Mouse (Mus musculus) lung, adult 2 months (tissue): ENCODE results near the gene Disp3. TPM values are rescaled to one million over a fixed set of nuclear protein-coding genes. Genes with fewer than 3 reads are reported as not detected.

Experiments
- DNase-seq: peaks from one replicate; pipeline ENCODE4 v3.0.0; 2022
- H3K4me1 ChIP-seq: fragments of 200-500 bp; 2 replicates; pipeline ENCODE4 v1.6.1; 2011; ENCODE audit warnings: low read length; ENCODE audit not compliant: control insufficient read depth, insufficient read depth
- H3K4me3 ChIP-seq: fragments of 200-500 bp; replicated peaks from 2 replicates; pipeline ENCODE3; 2011; ENCODE audit warnings: low read depth, mild to moderate bottlenecking, control low read depth, low read length; ENCODE audit errors: extremely low read depth
- CTCF ChIP-seq: fragments of 200-500 bp; IDR thresholded peaks from 2 replicates; pipeline ENCODE4 v1.5.1; 2011; ENCODE audit warnings: mild to moderate bottlenecking, low read length, control low read depth; ENCODE audit not compliant: insufficient read depth
- POLR2A ChIP-seq: fragments of 200-500 bp; IDR thresholded peaks from 2 replicates; pipeline ENCODE4 v1.6.1; 2011; ENCODE audit warnings: low read depth, mild to moderate bottlenecking, control low read depth, low read length, borderline replicate concordance; ENCODE audit errors: extremely low read depth
- WGBS: fragments of 180-500 bp; shearing (Covaris S2); methylation state at CpG from one replicate; pipeline ENCODE4 v1.1.7; 2018; 5-methylcytosine and 5-hydroxymethylcytosine counted together
- polyA plus RNA-seq: library from polyadenylated mRNA; depleted of rRNA; stranded (reverse); fragments of >200 nt; gene quantifications from 2 replicates; pipeline ENCODE4 v1.2.3, GENCODE M21; 2012; rRNA removed

The Disp3 gene
- polyA plus RNA-seq, result 0.03 TPM in 1 of 2 replicates, not detected in the other

DNA sequence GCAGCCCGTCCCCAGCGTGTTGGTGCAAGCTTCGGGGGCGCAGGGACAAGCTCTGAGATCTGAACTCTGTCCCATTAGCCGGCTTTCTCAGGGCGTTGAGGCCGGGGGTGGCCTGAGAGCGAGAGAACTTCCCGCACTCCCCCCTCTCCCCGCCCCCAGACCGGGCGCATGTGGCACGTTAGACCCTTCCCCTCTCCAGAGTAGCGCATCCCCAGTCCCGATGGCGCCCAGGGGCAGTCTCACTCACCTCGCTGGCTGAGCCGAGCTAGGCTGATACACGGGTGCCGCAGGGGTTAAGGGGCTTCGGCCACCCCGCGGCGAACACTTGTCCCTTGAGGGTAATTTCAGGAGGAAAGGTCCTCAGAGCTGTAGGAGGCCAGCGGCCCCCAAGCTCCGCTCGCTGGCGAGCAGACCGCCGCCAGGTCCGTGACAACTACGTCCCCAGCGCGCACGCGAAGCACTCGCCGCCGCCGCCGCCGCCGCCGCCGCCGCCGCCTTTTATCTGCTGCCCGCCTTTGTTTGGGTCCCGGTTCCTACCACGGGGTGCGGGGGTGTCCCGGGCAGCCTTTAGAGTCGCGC lies at the start of gene Disp3:
Disp3 (minus strand) TSS at position 490 of the 579 bp plus-strand sequence.
- under 1% methylated on average over 47 of the region's 54 CpGs for WGBS
- Histone ChIP-seq H3K4me1 (no peaks in the 10 kb centered on the region), H3K4me3 (no peak within 1 kb of the TSS)
- TF ChIP-seq POLR2A, result no peak
- TF ChIP-seq CTCF, result no peak
- no peak for DNase-seq

DNA sequence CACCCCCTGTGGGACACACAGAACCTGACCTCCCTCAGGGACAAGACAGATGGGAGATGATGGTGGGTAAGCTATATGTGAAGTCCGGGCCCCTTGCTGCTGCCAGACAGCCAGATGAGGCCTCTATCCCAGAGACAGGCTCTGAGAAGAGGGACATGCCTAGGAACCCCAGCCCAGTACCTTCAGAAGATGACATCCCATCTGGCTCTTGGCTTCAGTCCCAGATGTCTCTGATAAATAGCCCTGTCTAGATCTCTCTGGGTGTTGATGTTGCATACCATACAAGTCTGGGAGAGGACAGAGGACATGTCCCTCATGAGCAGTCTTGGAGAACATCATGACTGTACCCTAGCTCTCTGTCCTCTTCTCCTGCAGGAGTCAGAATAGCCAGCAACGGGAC lies 42.5 kb upstream of the Disp3 start:
- WGBS, result 65% methylated on average over 2 of the region's 2 CpGs
- no peak for DNase-seq
- H3K4me1 ChIP-seq, result no peaks in the 10 kb centered on the region
- TF ChIP-seq POLR2A, result no peak
- no peak for TF ChIP-seq CTCF
- H3K4me3 ChIP-seq, result no peak overlapping the region

DNA sequence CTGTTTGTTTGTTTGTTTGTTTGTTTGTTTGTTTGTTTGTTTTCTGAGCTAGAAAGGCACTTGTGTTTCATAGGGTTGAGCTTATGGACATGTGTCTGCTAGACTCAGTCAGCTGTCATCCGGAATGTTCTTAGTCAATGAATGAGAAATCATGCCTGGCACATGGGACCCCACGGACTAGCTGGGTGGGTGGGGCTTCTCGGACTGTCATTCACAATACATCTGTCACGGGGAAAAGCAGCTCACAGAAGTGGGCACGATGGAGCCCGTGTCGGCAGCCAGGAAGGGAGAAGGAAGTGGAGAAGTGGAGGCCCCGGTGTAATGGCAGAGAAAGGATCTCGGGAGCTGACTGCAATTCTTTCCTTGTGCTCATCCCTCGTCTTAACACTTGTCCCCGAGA lies 41.7 kb upstream of the Disp3 start:
- TF ChIP-seq POLR2A, result no peak
- TF ChIP-seq CTCF, result no peak
- Histone ChIP-seq H3K4me3 (no peak overlapping the region), H3K4me1 (no peaks in the 10 kb centered on the region)
- WGBS, result 52% methylated on average over 11 of the region's 11 CpGs
- DNase-seq, result no peak

DNA sequence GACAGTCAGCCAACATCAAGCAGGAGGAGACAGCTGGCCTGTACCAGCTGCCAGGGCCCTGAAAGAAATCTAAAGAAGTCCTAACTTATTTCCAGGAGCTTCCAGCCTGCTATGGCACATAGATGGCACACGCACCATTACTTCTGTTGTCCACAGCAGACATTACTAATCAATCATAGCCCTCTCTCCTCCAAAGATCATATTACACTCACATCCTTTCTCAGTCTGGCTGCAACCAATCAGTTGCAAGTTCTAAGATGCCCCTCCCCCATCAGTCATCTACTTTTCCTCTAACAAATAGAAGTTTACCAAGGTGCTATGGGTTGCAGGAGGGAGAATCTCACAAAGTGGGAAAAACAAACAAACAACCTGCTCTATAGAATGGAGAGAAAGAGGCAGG lies 40.5 kb upstream of the Disp3 start:
- no peak for DNase-seq
- TF ChIP-seq CTCF (no peak), POLR2A (no peak)
- no peaks in the 10 kb centered on the region for H3K4me1 ChIP-seq
- 85% methylated on average over 1 of the region's 1 CpGs for WGBS
- no peak overlapping the region for H3K4me3 ChIP-seq

DNA sequence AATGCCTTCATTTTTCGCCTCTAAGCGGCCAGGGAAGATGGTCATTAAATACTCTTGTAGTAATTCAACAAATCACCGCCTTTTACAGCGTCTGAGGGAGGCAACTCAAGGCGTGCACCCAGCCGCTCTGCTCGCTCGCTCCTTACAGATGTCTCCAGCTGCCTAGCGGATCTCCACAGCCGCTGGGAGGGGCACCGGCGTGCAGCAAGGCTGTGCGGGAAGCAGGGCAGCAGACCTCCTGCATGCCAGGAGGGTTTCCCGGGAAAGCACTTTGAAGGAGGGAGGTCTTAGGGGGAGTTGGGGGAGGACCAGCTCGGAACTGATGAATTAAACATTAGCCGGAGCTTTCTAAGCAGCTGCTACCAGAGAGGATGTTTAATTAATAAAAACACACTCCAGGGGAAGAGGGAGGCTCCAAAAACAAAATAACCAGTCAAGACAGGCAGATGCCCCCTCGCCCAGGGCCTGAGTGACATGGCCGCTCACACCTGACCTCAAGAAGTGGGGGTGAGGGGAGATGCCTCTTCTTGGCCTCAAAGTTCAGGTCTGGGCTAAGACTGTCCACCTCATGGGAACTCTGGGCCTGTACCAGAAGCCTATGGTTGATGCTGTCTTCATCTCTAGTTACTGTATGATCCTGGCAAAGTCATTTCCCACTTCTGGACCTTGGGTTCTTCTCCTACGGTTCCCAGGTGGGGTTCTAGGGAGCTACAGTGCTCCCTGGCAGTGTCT lies 39.7 kb upstream of the Disp3 start:
- H3K4me3 ChIP-seq, result no peak overlapping the region
- TF ChIP-seq POLR2A, result no peak
- no peak for TF ChIP-seq CTCF
- no peak for DNase-seq
- no peaks in the 10 kb centered on the region for H3K4me1 ChIP-seq
- 24% methylated on average over 19 of the region's 19 CpGs for WGBS

DNA sequence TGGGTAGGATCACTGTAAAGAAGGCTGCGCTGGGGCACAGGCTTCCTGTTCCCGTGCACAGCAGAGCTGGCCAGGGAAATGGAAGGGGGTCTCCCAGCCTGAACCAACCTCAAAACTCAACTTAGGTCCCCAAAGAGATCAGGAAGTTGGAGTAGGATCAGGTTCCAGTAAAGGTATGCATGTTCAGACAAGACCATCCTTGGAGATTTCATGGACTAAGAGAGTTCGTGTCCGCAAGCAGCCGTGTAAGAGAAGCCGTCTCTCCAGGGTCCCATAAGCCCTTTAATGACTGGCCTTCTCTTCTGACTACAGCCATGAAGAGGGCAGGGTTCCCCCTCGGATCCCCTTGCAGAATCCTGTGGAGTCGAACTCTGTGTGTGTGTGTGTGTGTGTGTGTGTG lies 39.0 kb upstream of the Disp3 start:
- 54% methylated on average over 8 of the region's 8 CpGs for whole genome bisulfite sequencing
- H3K4me1 ChIP-seq, result no peaks in the 10 kb centered on the region
- no peak overlapping the region for H3K4me3 ChIP-seq
- DNase-seq, result no peak
- TF ChIP-seq CTCF (no peak), POLR2A (no peak)

DNA sequence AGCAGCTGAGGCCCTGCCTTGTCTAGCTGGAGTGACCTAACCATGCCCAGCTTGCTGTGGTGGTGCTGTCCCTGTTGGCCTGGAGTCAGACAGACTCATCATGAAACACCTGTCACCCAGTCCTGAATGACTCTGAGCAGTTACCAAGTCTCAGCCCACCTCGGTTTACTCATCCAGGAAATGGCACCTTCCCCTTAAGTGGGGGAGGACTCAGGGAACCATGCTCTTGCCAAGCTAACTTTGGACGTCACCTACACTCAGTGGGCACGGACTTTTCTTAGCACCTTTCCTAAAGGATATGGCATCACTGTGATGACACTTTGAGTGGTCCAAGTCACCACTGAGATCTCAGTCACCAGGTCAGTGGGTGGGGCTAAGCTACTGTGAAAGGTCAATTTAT lies 38.2 kb upstream of the Disp3 start:
- 73% methylated on average over 3 of the region's 3 CpGs for WGBS
- TF ChIP-seq CTCF (no peak), POLR2A (no peak)
- H3K4me3 ChIP-seq, result no peak overlapping the region
- no peaks in the 10 kb centered on the region for H3K4me1 ChIP-seq
- DNase-seq, result no peak

DNA sequence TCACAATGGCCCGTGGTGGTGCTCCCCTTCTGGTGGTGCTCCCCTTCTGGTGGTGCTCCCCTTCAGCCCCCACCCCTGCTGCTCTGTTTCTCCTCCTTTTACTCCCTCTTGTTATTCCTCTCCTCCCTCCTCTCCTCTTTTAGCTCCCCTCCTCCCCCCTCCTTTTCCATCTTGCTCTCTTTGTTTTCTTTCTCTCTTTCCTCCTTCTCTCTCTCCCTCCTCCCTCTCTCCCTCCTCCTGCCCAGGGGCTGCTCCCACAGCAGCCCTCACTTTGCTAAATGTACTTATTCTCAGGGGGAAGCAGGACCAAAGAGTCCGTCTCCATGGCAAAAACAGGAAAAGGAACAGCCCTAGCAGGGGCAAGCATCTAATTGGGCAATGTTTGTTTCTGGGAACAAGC lies 37.3 kb upstream of the Disp3 start:
- 21% methylated on average over 2 of the region's 2 CpGs for WGBS
- DNase-seq, result no peak
- TF ChIP-seq POLR2A (no peak), CTCF (no peak)
- H3K4me1 ChIP-seq, result no peaks in the 10 kb centered on the region
- no peak overlapping the region for H3K4me3 ChIP-seq

DNA sequence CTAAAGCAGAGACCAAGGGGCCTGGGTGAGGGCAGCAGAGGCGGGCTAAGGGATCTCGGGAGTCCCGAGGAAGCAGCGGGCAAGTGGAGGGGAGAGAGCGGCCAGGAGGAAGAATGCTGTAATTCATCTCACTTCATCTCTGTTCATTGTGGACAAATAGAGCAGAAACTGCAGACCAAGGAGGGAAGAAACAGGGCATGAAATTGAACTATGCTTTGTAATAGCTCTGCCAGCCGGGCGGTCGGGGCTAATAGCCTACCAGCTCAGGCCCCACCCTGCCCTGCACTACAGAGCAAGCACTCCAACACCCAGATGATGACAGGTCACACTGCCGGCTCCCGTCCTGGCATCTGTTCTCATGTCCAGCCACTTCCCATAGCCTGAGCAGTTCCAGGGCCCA lies 34.4 kb upstream of the Disp3 start:
- no peak for TF ChIP-seq CTCF
- no peak for TF ChIP-seq POLR2A
- whole genome bisulfite sequencing, result 34% methylated on average over 9 of the region's 10 CpGs
- no peak overlapping the region for H3K4me3 ChIP-seq
- no peaks in the 10 kb centered on the region for H3K4me1 ChIP-seq
- DNase-seq, result no peak

DNA sequence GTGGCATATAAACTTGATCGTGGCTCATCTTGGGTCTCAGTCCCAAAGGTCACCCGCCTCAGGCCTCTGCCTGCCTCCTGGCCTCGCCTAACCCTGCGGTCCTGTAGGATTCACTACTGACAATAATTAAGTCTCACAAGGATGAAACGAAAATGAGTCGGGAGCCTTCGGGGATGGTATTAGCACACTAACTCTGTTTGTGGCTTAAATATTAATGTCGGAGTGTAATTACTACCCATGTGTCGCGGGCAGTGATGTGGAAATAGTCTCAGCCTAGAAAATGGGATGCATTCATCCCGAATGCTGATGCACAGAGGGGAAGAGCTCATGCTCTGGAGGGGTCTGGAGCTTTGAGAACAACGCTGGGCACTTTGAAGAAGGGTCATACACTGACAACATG lies 31.6 kb upstream of the Disp3 start:
- DNase-seq, result no peak
- H3K4me3 ChIP-seq, result no peak overlapping the region
- WGBS, result 87% methylated on average over 12 of the region's 12 CpGs
- TF ChIP-seq POLR2A, result no peak
- no peak for TF ChIP-seq CTCF
- H3K4me1 ChIP-seq, result no peaks in the 10 kb centered on the region
